Mouse (Mus musculus): Measurements from ENCODE around the gene Mgea5.
"Not testable (repeated sequence)": the region's sequence is repeated elsewhere in the genome, so short reads cannot be mapped to it uniquely, and the experiment has no call there.

Mgea5 gene

GRCm38 (mm10) chr19:45783181-45783932 lies at the start of gene Mgea5:
Gene Mgea5, minus strand, starts transcription at chr19:45783837.
- DNase-seq (ENCODE audit: low spot score in 2 of 2) = peak; percentile 96

- no peak for DNase-seq (ENCODE audit: low spot score in 2 of 2)
Measured at GRCm38 (mm10) chr19:45830679-45831078, 47.0 kb upstream of the Mgea5 start.

- DNase-seq (ENCODE audit: low spot score in 2 of 2) = no peak
Measured at GRCm38 (mm10) chr19:45827736-45828135, 44.1 kb upstream of the Mgea5 start.

GRCm38 (mm10) chr19:45827125-45827524 lies 43.5 kb upstream of the Mgea5 start:
- no peak for DNase-seq (ENCODE audit: low spot score in 2 of 2)

- no peak for DNase-seq (ENCODE audit: low spot score in 2 of 2)
Measured at GRCm38 (mm10) chr19:45826146-45826545, 42.5 kb upstream of the Mgea5 start.

- peak in 1 of 2 experiments; percentile 57 for DNase-seq (ENCODE audit: low spot score in 2 of 2)
Measured at GRCm38 (mm10) chr19:45821832-45822231, 38.2 kb upstream of the Mgea5 start.

- DNase-seq (ENCODE audit: low spot score in 2 of 2) = no peak
Measured at GRCm38 (mm10) chr19:45817816-45818490, 34.3 kb upstream of the Mgea5 start.

- no peak for DNase-seq (ENCODE audit: low spot score in 2 of 2)
Measured at GRCm38 (mm10) chr19:45816727-45817126, 33.1 kb upstream of the Mgea5 start.

- DNase-seq (ENCODE audit: low spot score in 2 of 2) = peak in 1 of 2 experiments; percentile 51
Measured at GRCm38 (mm10) chr19:45815831-45816405, 32.3 kb upstream of the Mgea5 start, which contains the start of gene Kcnip2. Gene Kcnip2, minus strand, starts transcription at chr19:45816061.

- no peak for DNase-seq (ENCODE audit: low spot score in 2 of 2)
Measured at GRCm38 (mm10) chr19:45815170-45815569, 31.5 kb upstream of the Mgea5 start.

GRCm38 (mm10) chr19:45813801-45814200 lies 30.2 kb upstream of the Mgea5 start:
- no peak for DNase-seq (ENCODE audit: low spot score in 2 of 2)

- DNase-seq (ENCODE audit: low spot score in 2 of 2) = peak; percentile 95
Measured at GRCm38 (mm10) chr19:45813263-45813662, 29.6 kb upstream of the Mgea5 start.

GRCm38 (mm10) chr19:45812673-45813252 lies 29.1 kb upstream of the Mgea5 start:
- DNase-seq (ENCODE audit: low spot score in 2 of 2) = no peak

GRCm38 (mm10) chr19:45812115-45812514 lies 28.5 kb upstream of the Mgea5 start:
- DNase-seq (ENCODE audit: low spot score in 2 of 2) = no peak

GRCm38 (mm10) chr19:45811028-45811674 lies 27.5 kb upstream of the Mgea5 start:
- DNase-seq (ENCODE audit: low spot score in 2 of 2) = no peak

GRCm38 (mm10) chr19:45807732-45808131 lies 24.1 kb upstream of the Mgea5 start:
- DNase-seq (ENCODE audit: low spot score in 2 of 2) = no peak

- not testable (repeated sequence) for DNase-seq (ENCODE audit: low spot score in 2 of 2)
Measured at GRCm38 (mm10) chr19:45805817-45806216, 22.2 kb upstream of the Mgea5 start.

GRCm38 (mm10) chr19:45804593-45805368 lies 21.1 kb upstream of the Mgea5 start:
- DNase-seq (ENCODE audit: low spot score in 2 of 2) = no peak

- no peak for DNase-seq (ENCODE audit: low spot score in 2 of 2)
Measured at GRCm38 (mm10) chr19:45803408-45803807, 19.8 kb upstream of the Mgea5 start.

GRCm38 (mm10) chr19:45802702-45803101 lies 19.1 kb upstream of the Mgea5 start:
- no peak for DNase-seq (ENCODE audit: low spot score in 2 of 2)

GRCm38 (mm10) chr19:45796879-45797278 lies 13.2 kb upstream of the Mgea5 start:
- DNase-seq (ENCODE audit: low spot score in 2 of 2) = no peak
